Mouse (Mus musculus) liver, embryonic 14.5 days (tissue): ENCODE data around the gene Ccdc169. TPM values are rescaled to one million over a fixed set of nuclear protein-coding genes. Genes with fewer than 3 reads are reported as not detected.
A peak's percentile ranks its signal among the peaks of the same experiment; 100 is the strongest.

Source experiments
- ATAC-seq: fragments of 200-750 bp; cut with Nextera tagmentation; 2 replicates; pipeline ENCODE4 v1.8.0; 2017; ENCODE audit warnings: moderate number of reproducible peaks, mild to moderate bottlenecking, moderate library complexity; ENCODE audit not compliant: insufficient read depth
- DNase-seq, 3 experiments: peaks; one replicate each; pipeline ENCODE4 v3.0.0-alpha.2; 2012 to 2013; ENCODE audit warnings: low read depth in 3 of 3, low spot score in 3 of 3
- H3K27ac ChIP-seq: fragments of 300-500 bp; sonication (generic); 2 replicates; pipeline ENCODE4 v1.5.1; 2014; ENCODE audit warnings: moderate library complexity, mild to moderate bottlenecking, control low read depth, inconsistent platforms
- H3K27me3 ChIP-seq: fragments of 300-500 bp; sonication (generic); 2 replicates; pipeline ENCODE4 v1.6.1; 2014; ENCODE audit warnings: mild to moderate bottlenecking, low read length, moderate library complexity; ENCODE audit not compliant: control insufficient read depth, insufficient read depth
- H3K36me3 ChIP-seq: fragments of 300-500 bp; sonication (generic); replicated peaks from 2 replicates; pipeline ENCODE4 v1.6.1; 2014; ENCODE audit warnings: low read depth; ENCODE audit not compliant: control insufficient read depth, insufficient read depth
- H3K4me1 ChIP-seq, 2 experiments: fragments of 200-500 bp in 1 of 2; fragments of 300-500 bp in 1 of 2; sonication (generic) in 1 of 2; replicated peaks; 2 replicates each; pipeline ENCODE4 v1.6.1; 2012 to 2014; ENCODE audit warnings: antibody characterized with exemption in 1 of 2, inconsistent platforms in 1 of 2, low read length in 1 of 2; ENCODE audit not compliant: control insufficient read depth in 2 of 2, insufficient read depth in 2 of 2
- H3K4me2 ChIP-seq: fragments of 300-500 bp; sonication (generic); 2 replicates; pipeline ENCODE4 v1.6.1; 2014; ENCODE audit warnings: low read depth, mild to moderate bottlenecking, control low read depth, moderate library complexity
- H3K4me3 ChIP-seq, 2 experiments: fragments of 200-500 bp in 1 of 2; fragments of 300-500 bp in 1 of 2; sonication (generic) in 1 of 2; 2 replicates each; pipeline ENCODE4 v1.5.1; 2012 to 2014; ENCODE audit warnings: low read depth in 2 of 2, low read length in 2 of 2, mild to moderate bottlenecking in 2 of 2, control low read depth in 1 of 2, inconsistent platforms in 1 of 2, moderate library complexity in 1 of 2; ENCODE audit not compliant: insufficient read depth in 1 of 2
- H3K9ac ChIP-seq: fragments of 300-500 bp; sonication (generic); replicated peaks from 2 replicates; pipeline ENCODE4 v1.6.1; 2014; ENCODE audit warnings: mild to moderate bottlenecking, control low read depth, moderate library complexity
- H3K9me3 ChIP-seq: fragments of 300-500 bp; sonication (generic); 2 replicates; pipeline ENCODE4 v1.6.1; 2016; ENCODE audit warnings: low read length, mixed read lengths; ENCODE audit not compliant: control insufficient read depth
- CTCF ChIP-seq: IDR thresholded peaks from 2 replicates; pipeline ENCODE4 v1.5.1; 2016; ENCODE audit warnings: antibody characterized with exemption, low read depth, control low read depth
- EP300 ChIP-seq: IDR thresholded peaks from 2 replicates; pipeline ENCODE4 v1.6.1; 2016; ENCODE audit warnings: antibody characterized with exemption, low read depth
- WGBS: fragments of 180-500 bp; shearing (Covaris S2); extraction: QIAGEN DNeasy Blood & Tissue Kit; methylation state at CpG from one replicate; pipeline ENCODE4 v1.1.7; 2014; ENCODE audit not compliant: insufficient replicate concordance; 5-methylcytosine and 5-hydroxymethylcytosine counted together
- polyA plus RNA-seq, 2 experiments: library from polyadenylated mRNA; depleted of rRNA in 1 of 2; stranded (reverse) in 1 of 2; unstranded in 1 of 2; fragments of >200 nt; fragmentation: Nextera tagmentation in 1 of 2; extraction: Ambion mirVana in 1 of 2; gene quantifications; 2 replicates each; pipeline versions ENCODE4 v1.2.1 to v1.2.3; 2012 to 2014

Ccdc169 gene
- polyA plus RNA-seq, 2 experiments = not detected

DNA sequence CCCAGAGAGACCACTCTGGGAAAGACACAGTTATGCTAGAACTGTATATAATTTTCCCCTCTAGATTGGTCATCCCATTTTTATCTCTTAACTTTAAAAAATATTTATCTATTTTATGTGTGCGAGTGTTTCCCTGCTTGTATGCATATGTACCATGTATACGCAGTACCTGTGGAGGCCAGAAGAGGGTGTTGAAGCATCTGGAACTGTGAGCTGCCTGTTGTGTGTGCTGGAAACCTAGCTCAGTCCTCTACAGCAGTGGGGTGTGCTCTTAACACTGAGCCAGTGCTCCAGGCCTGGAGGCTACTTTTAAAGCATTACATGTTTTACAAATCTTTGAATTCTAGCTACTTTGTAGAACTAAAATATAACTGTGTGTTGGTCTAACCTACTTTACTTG lies 69.3 kb downstream of the Ccdc169 start:
- no peaks in the 10 kb centered on the region for H3K9me3 ChIP-seq
- no peaks in the 10 kb centered on the region for H3K36me3 ChIP-seq
- no peak for ATAC-seq
- DNase-seq = no peak
- no peak overlapping the region for H3K4me3 ChIP-seq
- TF ChIP-seq CTCF = 0 out of 2 replicates have a peak, but pooled peaks have one; percentile 7
- no peak for TF ChIP-seq EP300
- H3K27me3 ChIP-seq = no peaks in the 10 kb centered on the region
- no peak overlapping the region for H3K9ac ChIP-seq
- no peaks in the 10 kb centered on the region for H3K4me1 ChIP-seq
- no peak overlapping the region for H3K4me2 ChIP-seq
- H3K27ac ChIP-seq = no peak overlapping the region
- WGBS = 66% methylated on average over 2 of the region's 2 CpGs

DNA sequence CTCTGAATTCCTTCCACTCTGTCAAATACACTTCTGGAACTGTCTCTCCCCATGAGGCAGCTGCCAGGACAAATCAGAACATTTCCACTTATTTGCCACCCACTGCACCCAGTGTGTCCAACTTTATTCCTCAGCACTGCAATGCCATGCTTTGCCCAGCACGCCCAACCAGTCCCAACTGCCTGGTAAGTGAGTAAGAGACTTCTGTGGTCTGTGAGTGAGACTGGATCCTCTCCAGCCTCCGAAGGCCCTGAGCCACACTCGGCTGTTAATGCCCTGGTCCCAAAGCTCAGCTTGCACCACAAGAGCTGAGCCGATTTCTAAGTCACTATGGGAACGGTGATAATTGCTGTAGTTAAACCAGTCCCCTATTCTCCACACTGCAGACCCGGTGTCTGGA lies 70.5 kb downstream of the Ccdc169 start:
- no peaks in the 10 kb centered on the region for H3K27me3 ChIP-seq
- no peaks in the 10 kb centered on the region for H3K9me3 ChIP-seq
- H3K27ac ChIP-seq = no peak overlapping the region
- no peak overlapping the region for H3K4me2 ChIP-seq
- TF ChIP-seq EP300 (no peak), CTCF (no peak)
- H3K36me3 ChIP-seq = no peaks in the 10 kb centered on the region
- H3K4me1 ChIP-seq = no peaks in the 10 kb centered on the region
- no peak overlapping the region for H3K4me3 ChIP-seq
- no peak overlapping the region for H3K9ac ChIP-seq
- 60% methylated on average over 6 of the region's 6 CpGs for WGBS
- ATAC-seq (no peak), DNase-seq (no peak)

GRCm38 (mm10) chr3:55212254-55212653 lies 75.1 kb downstream of the Ccdc169 start:
- H3K36me3 ChIP-seq = no peaks in the 10 kb centered on the region
- H3K4me1 ChIP-seq = no peaks in the 10 kb centered on the region
- no peaks in the 10 kb centered on the region for H3K9me3 ChIP-seq
- TF ChIP-seq EP300 = no peak
- TF ChIP-seq CTCF = no peak
- no peak overlapping the region for H3K4me2 ChIP-seq
- no peak overlapping the region for H3K27ac ChIP-seq
- 15% methylated on average over 2 of the region's 2 CpGs for WGBS
- no peak overlapping the region for H3K4me3 ChIP-seq
- no peak for ATAC-seq
- H3K9ac ChIP-seq = no peak overlapping the region
- no peak for DNase-seq
- no peaks in the 10 kb centered on the region for H3K27me3 ChIP-seq

GRCm38 (mm10) chr3:55213785-55214184 lies 76.6 kb downstream of the Ccdc169 start:
- Histone ChIP-seq H3K9ac (no peak overlapping the region), H3K4me1 (no peaks in the 10 kb centered on the region), H3K27me3 (no peaks in the 10 kb centered on the region), H3K4me2 (no peak overlapping the region), H3K9me3 (no peaks in the 10 kb centered on the region), H3K27ac (no peak overlapping the region), H3K4me3 (no peak overlapping the region), H3K36me3 (no peaks in the 10 kb centered on the region)
- 57% methylated on average over 4 of the region's 4 CpGs for WGBS
- ATAC-seq (no peak), DNase-seq (no peak)
- TF ChIP-seq CTCF (no peak), EP300 (no peak)

GRCm38 (mm10) chr3:55214413-55214812 lies 77.3 kb downstream of the Ccdc169 start:
- no peak for TF ChIP-seq CTCF
- no peak for TF ChIP-seq EP300
- Histone ChIP-seq H3K4me2 (no peak overlapping the region), H3K4me1 (no peaks in the 10 kb centered on the region), H3K27me3 (no peaks in the 10 kb centered on the region), H3K4me3 (no peak overlapping the region), H3K36me3 (no peaks in the 10 kb centered on the region), H3K9me3 (no peaks in the 10 kb centered on the region), H3K27ac (no peak overlapping the region), H3K9ac (no peak overlapping the region)
- WGBS = 70% methylated on average over 6 of the region's 6 CpGs
- no peak for ATAC-seq
- no peak for DNase-seq
